11 mouse cellular contexts compared by ENCODE assay signal in genomic region chr8:95369581-95370326, GRCm38 (mm10). TPM values are rescaled to one million over a fixed set of nuclear protein-coding genes. Genes with fewer than 3 reads are reported as not detected.
DNase-seq lines count a peak whose midpoint lies in the region; ATAC-seq and TF ChIP-seq lines count a peak whose summit lies in the region.
"Had no signal": no experiment of that assay in that cellular context is flagged by ENCODE, and none has a peak within 500 bp of the region (broad histone marks: within the 10 kb centered on the region; RNA-seq: fewer than 3 reads in every experiment).

No protein-coding gene starts in this region.

- peak overlapping the region; percentile 46 for H3K4me2 ChIP-seq in lung, embryonic 16.5 days (ENCODE audit: low read depth, low read length)
- H3K4me2 ChIP-seq in embryonic facial prominence, embryonic 11.5 days (ENCODE audit: low read depth, low read length), result peak overlapping the region; percentile 37
- peak overlapping the region; percentile 40 for H3K4me2 ChIP-seq in liver, embryonic 13.5 days

- H3K36me3 ChIP-seq in lung, embryonic 16.5 days (ENCODE audit: control insufficient read depth, insufficient read depth, low read length), result peaks cover 6% of the 10 kb centered on the region
- no peaks in the 10 kb centered on the region for H3K36me3 ChIP-seq in embryonic facial prominence, embryonic 11.5 days (replicated peaks; ENCODE audit: control insufficient read depth, insufficient read depth, low read depth, low read length)
- H3K36me3 ChIP-seq in liver, embryonic 13.5 days, result no peaks in the 10 kb centered on the region

- no peak for TF ChIP-seq CTCF in lung, adult 2 months (IDR thresholded peaks at IDR 0.05; ENCODE audit: insufficient read depth, low read length)

- peak; percentile 81 for ATAC-seq in lung, embryonic 16.5 days (ENCODE audit: low read depth)
- peak; percentile 49 for ATAC-seq in embryonic facial prominence, embryonic 11.5 days (replicated peaks; ENCODE audit: insufficient number of reproducible peaks, low FRiP score, low TSS enrichment, low read depth)
- ATAC-seq in liver, embryonic 13.5 days (ENCODE audit: low read depth), result peak; percentile 49
- ATAC-seq in erythroid progenitor cell, adult 5-6 weeks (replicated peaks; ENCODE audit: low FRiP score, poor library complexity, severe bottlenecking), result no peak

- H3K9ac ChIP-seq in lung, embryonic 16.5 days (ENCODE audit: low read length), result peak overlapping the region; percentile 60; the same call in 1 of the 2 replicates
- peak overlapping the region; percentile 32 for H3K9ac ChIP-seq in embryonic facial prominence, embryonic 11.5 days (replicated peaks; ENCODE audit: low read length)
- H3K9ac ChIP-seq in liver, embryonic 13.5 days, result no peak overlapping the region

- no peaks in the 10 kb centered on the region for H3K27me3 ChIP-seq in lung, embryonic 16.5 days (ENCODE audit: control insufficient read depth, insufficient read depth, low read depth, low read length)
- H3K27me3 ChIP-seq in embryonic facial prominence, embryonic 11.5 days (ENCODE audit: control insufficient read depth, insufficient read depth, low read length), result no peaks in the 10 kb centered on the region
- no peaks in the 10 kb centered on the region for H3K27me3 ChIP-seq in liver, embryonic 13.5 days

- no peak for DNase-seq in lung, adult 2 months
- peak; percentile 64 for DNase-seq in embryonic facial prominence, embryonic 11.5 days (ENCODE audit: low spot score)
- DNase-seq in liver, embryonic 13.5 days, result no peak
- peak; percentile 66 to 78 for DNase-seq in thymus, postnatal 36 days
- no peak for DNase-seq in right cerebral cortex, postnatal 14 days
- no peak for DNase-seq in right cerebral cortex, postnatal 4 days
- DNase-seq: adrenal gland, postnatal 25 days; gastrocnemius, postnatal 10 days; spleen, adult 18-20 months had no signal

- no peaks in the 10 kb centered on the region for H3K9me3 ChIP-seq in lung, embryonic 16.5 days (ENCODE audit: control insufficient read depth, low read length)
- H3K9me3 ChIP-seq in embryonic facial prominence, embryonic 11.5 days (replicated peaks; ENCODE audit: control insufficient read depth, low read length), result no peaks in the 10 kb centered on the region
- no peaks in the 10 kb centered on the region for H3K9me3 ChIP-seq in liver, embryonic 13.5 days (replicated peaks)

- 49% methylated on average over 20 of the region's 20 CpGs for WGBS in lung, embryonic 16.5 days
- 59% methylated on average over 20 of the region's 20 CpGs for WGBS in lung, adult 2 months
- 50% methylated on average over 20 of the region's 20 CpGs for whole genome bisulfite sequencing in embryonic facial prominence, embryonic 11.5 days
- 48% methylated on average over 20 of the region's 20 CpGs for whole genome bisulfite sequencing in liver, embryonic 13.5 days (ENCODE audit: insufficient replicate concordance)

- no peak for TF ChIP-seq POLR2A in lung, adult 2 months (IDR thresholded peaks at IDR 0.05; ENCODE audit: borderline replicate concordance, extremely low read depth, low read depth, low read length)

- peaks cover 7% of the 10 kb centered on the region for H3K4me1 ChIP-seq in lung, embryonic 16.5 days (replicated peaks; ENCODE audit: control insufficient read depth, insufficient read depth, low read length)
- peaks cover 10% of the 10 kb centered on the region; the same call in 1 of the 2 replicates for H3K4me1 ChIP-seq in lung, adult 2 months (ENCODE audit: control insufficient read depth, insufficient read depth, low read length)
- no peaks in the 10 kb centered on the region; the same call in 1 of the 2 replicates for H3K4me1 ChIP-seq in embryonic facial prominence, embryonic 11.5 days (ENCODE audit: control insufficient read depth, insufficient read depth, low read length)
- H3K4me1 ChIP-seq in liver, embryonic 13.5 days (replicated peaks), result peaks cover 36% of the 10 kb centered on the region

- H3K27ac ChIP-seq in lung, embryonic 16.5 days (ENCODE audit: low read length), result no peak overlapping the region
- no peak overlapping the region for H3K27ac ChIP-seq in embryonic facial prominence, embryonic 11.5 days (replicated peaks; ENCODE audit: low read depth, low read length)
- no peak overlapping the region for H3K27ac ChIP-seq in liver, embryonic 13.5 days

- peak overlapping the region; percentile 18; the same call in 1 of the 2 replicates for H3K4me3 ChIP-seq in lung, embryonic 16.5 days (ENCODE audit: low read length)
- no peak overlapping the region for H3K4me3 ChIP-seq in lung, adult 2 months (replicated peaks; ENCODE audit: extremely low read depth, low read depth, low read length)
- H3K4me3 ChIP-seq in embryonic facial prominence, embryonic 11.5 days (ENCODE audit: low read depth, low read length), result peak overlapping the region; percentile 10; the same call in 1 of the 2 replicates
- H3K4me3 ChIP-seq in liver, embryonic 13.5 days (replicated peaks), result peak overlapping the region; percentile 21; the same call in 1 of the 2 replicates

RNA-seq across cellular contexts. Expression of gene Mmp15, which starts 17.7 kb away (rescaled TPM):
- polyA plus RNA-seq in lung, embryonic 16.5 days (2015; fragmentation: Nextera tagmentation; extraction: Ambion mirVana), result 13.1 and 14.1 TPM in 2 replicates
- polyA plus RNA-seq in lung, adult 2 months (2012; rRNA removed), result 120 and 133 TPM in 2 replicates
- polyA plus RNA-seq in embryonic facial prominence, embryonic 11.5 days (2014; fragmentation: Nextera tagmentation; extraction: Ambion mirVana), result 8.9 and 9.9 TPM in 2 replicates
- polyA plus RNA-seq in liver, embryonic 13.5 days (2015; fragmentation: Nextera tagmentation; extraction: Ambion mirVana), result 0.86 and 1.1 TPM in 2 replicates
- not detected in 2 replicates for total RNA-seq in erythroid progenitor cell, adult 5-6 weeks (2015; ENCODE audit: low replicate concordance)
- not detected in 2 replicates for total RNA-seq in erythroid progenitor cell, adult 5-6 weeks (2017; ENCODE audit: low replicate concordance)

RNA-seq across cellular contexts. Expression of gene Usb1, which starts 37.7 kb away (rescaled TPM):
- 39.6 and 45.5 TPM in 2 replicates for polyA plus RNA-seq in lung, embryonic 16.5 days (2015; fragmentation: Nextera tagmentation; extraction: Ambion mirVana)
- polyA plus RNA-seq in lung, adult 2 months (2012; rRNA removed), result 26.1 and 31.8 TPM in 2 replicates
- 36.5 and 37.6 TPM in 2 replicates for polyA plus RNA-seq in embryonic facial prominence, embryonic 11.5 days (2014; fragmentation: Nextera tagmentation; extraction: Ambion mirVana)
- 13.0 and 15.2 TPM in 2 replicates for polyA plus RNA-seq in liver, embryonic 13.5 days (2015; fragmentation: Nextera tagmentation; extraction: Ambion mirVana)
- 5.4 and 13.0 TPM in 2 replicates for total RNA-seq in erythroid progenitor cell, adult 5-6 weeks (2015; ENCODE audit: low replicate concordance)
- 2.3 TPM in 1 of 2 replicates, not detected in the other for total RNA-seq in erythroid progenitor cell, adult 5-6 weeks (2017; ENCODE audit: low replicate concordance)

RNA-seq across cellular contexts. Expression of gene Zfp319, which starts 38.0 kb away (rescaled TPM):
- 8.5 and 9.8 TPM in 2 replicates for polyA plus RNA-seq in lung, embryonic 16.5 days (2015; fragmentation: Nextera tagmentation; extraction: Ambion mirVana)
- 17.1 and 20.8 TPM in 2 replicates for polyA plus RNA-seq in lung, adult 2 months (2012; rRNA removed)
- 6.6 and 7.2 TPM in 2 replicates for polyA plus RNA-seq in embryonic facial prominence, embryonic 11.5 days (2014; fragmentation: Nextera tagmentation; extraction: Ambion mirVana)
- polyA plus RNA-seq in liver, embryonic 13.5 days (2015; fragmentation: Nextera tagmentation; extraction: Ambion mirVana), result 0.78 and 1.2 TPM in 2 replicates
- total RNA-seq in erythroid progenitor cell, adult 5-6 weeks (2015; ENCODE audit: low replicate concordance), result 0.36 and 0.42 TPM in 2 replicates
- 0.39 and 0.61 TPM in 2 replicates for total RNA-seq in erythroid progenitor cell, adult 5-6 weeks (2017; ENCODE audit: low replicate concordance)

RNA-seq across cellular contexts. Expression of gene Tepp, which starts 59.4 kb away (rescaled TPM):
- polyA plus RNA-seq in lung, embryonic 16.5 days (2015; fragmentation: Nextera tagmentation; extraction: Ambion mirVana), result 0.45 and 0.80 TPM in 2 replicates
- polyA plus RNA-seq in lung, adult 2 months (2012; rRNA removed), result 2.4 and 4.2 TPM in 2 replicates
- not detected in 2 replicates for polyA plus RNA-seq in embryonic facial prominence, embryonic 11.5 days (2014; fragmentation: Nextera tagmentation; extraction: Ambion mirVana)
- not detected in 2 replicates for polyA plus RNA-seq in liver, embryonic 13.5 days (2015; fragmentation: Nextera tagmentation; extraction: Ambion mirVana)
- not detected in 2 replicates for total RNA-seq in erythroid progenitor cell, adult 5-6 weeks (2015; ENCODE audit: low replicate concordance)
- total RNA-seq in erythroid progenitor cell, adult 5-6 weeks (2017; ENCODE audit: low replicate concordance), result not detected in 2 replicates
- total RNA-seq: gastrocnemius, postnatal 10 days had no signal

Comparison
In these comparisons a context has a peak if more than half of its experiments do, and no peak if none do; other contexts are left out.
1. DNase-seq: peak in embryonic facial prominence, embryonic 11.5 days (single experiment) and thymus, postnatal 36 days (2 of 2); none in lung, adult 2 months (single experiment), liver, embryonic 13.5 days (single experiment), right cerebral cortex, postnatal 14 days (single experiment) and right cerebral cortex, postnatal 4 days (single experiment).
2. Peak in every context shown above with its lines, with median percentiles within 50 percentile points of each other: H3K4me2 ChIP-seq.